Comparison of ENCODE assay signal across 35 mouse cellular contexts in genomic region chr11:95254165-95254564, GRCm38 (mm10). TPM values are rescaled to one million over a fixed set of nuclear protein-coding genes. Genes with fewer than 3 reads are reported as not detected.
DNase-seq lines count a peak whose midpoint lies in the region; ATAC-seq and TF ChIP-seq lines count a peak whose summit lies in the region.
"Had no signal": no experiment of that assay in that cellular context is flagged by ENCODE, and none has a peak within 500 bp of the region (broad histone marks: within the 10 kb centered on the region; RNA-seq: fewer than 3 reads in every experiment).

No protein-coding gene starts in this region.

- no peak overlapping the region for H3K9ac ChIP-seq in hindbrain, postnatal 0 days (replicated peaks; ENCODE audit: low read length)
- H3K9ac ChIP-seq: heart, embryonic 12.5 days; limb, embryonic 15.5 days; liver, embryonic 13.5 days; neural tube, embryonic 15.5 days had no signal

- no peak for TF ChIP-seq POLR2A in cerebellum, adult 2 months (IDR thresholded peaks at IDR 0.05; ENCODE audit: borderline replicate concordance, insufficient read depth, low read length)

- DNase-seq in cerebellum, postnatal 14 days, result peak; percentile 48 to 62
- DNase-seq in cerebellum, adult 2 months, result no peak
- DNase-seq in hindbrain, postnatal 0 days (ENCODE audit: low spot score), result peak; percentile 48
- no peak for DNase-seq in hindbrain, embryonic 10.5 days (ENCODE audit: low spot score)
- peak; percentile 26 for DNase-seq in right cerebral cortex, postnatal 14 days
- no peak for DNase-seq in right cerebral cortex, postnatal 25 days
- DNase-seq in retina, embryonic 14.5 days (ENCODE audit: low spot score), result no peak
- DNase-seq: adrenal gland, postnatal 10 days; cerebellum, adult 11 months; cerebellum, postnatal 25 days; heart, adult 18-20 months; heart, postnatal 4 days; kidney, adult 8-10 months; liver, embryonic 13.5 days; lung, adult 18-20 months; right cerebral cortex, postnatal 4 days; thymus, adult 18-20 months had no signal

- no peak overlapping the region for H3K4me2 ChIP-seq in hindbrain, postnatal 0 days (ENCODE audit: low read depth, low read length)
- H3K4me2 ChIP-seq: heart, embryonic 12.5 days; limb, embryonic 15.5 days; liver, embryonic 13.5 days; neural tube, embryonic 15.5 days had no signal

- no peak for TF ChIP-seq CTCF in cerebellum, adult 2 months (IDR thresholded peaks at IDR 0.05; ENCODE audit: borderline replicate concordance, insufficient read depth, low read depth, low read length)
- TF ChIP-seq CTCF in hindbrain, postnatal 0 days (IDR thresholded peaks at IDR 0.05; ENCODE audit: low read depth), result no peak

- H3K9me3 ChIP-seq in hindbrain, postnatal 0 days (ENCODE audit: low read length), result no peaks in the 10 kb centered on the region
- no peaks in the 10 kb centered on the region for H3K9me3 ChIP-seq in hindbrain, embryonic 10.5 days
- H3K9me3 ChIP-seq: heart, embryonic 12.5 days; limb, embryonic 10.5 days; limb, embryonic 15.5 days; liver, embryonic 13.5 days; neural tube, embryonic 15.5 days had no signal

- WGBS in cerebellum, adult 2 months, result 41% methylated on average over 8 of the region's 8 CpGs
- 51% methylated on average over 8 of the region's 8 CpGs for WGBS in hindbrain, postnatal 0 days
- WGBS in hindbrain, embryonic 10.5 days, result 85% methylated on average over 8 of the region's 8 CpGs

- no peaks in the 10 kb centered on the region for H3K4me1 ChIP-seq in cerebellum, adult 2 months (ENCODE audit: control insufficient read depth, insufficient read depth, low read length)
- no peaks in the 10 kb centered on the region for H3K4me1 ChIP-seq in hindbrain, postnatal 0 days (ENCODE audit: insufficient read depth, low read length)
- H3K4me1 ChIP-seq in hindbrain, embryonic 10.5 days (replicated peaks), result peaks cover 30% of the 10 kb centered on the region

- H3K4me3 ChIP-seq in cerebellum, adult 2 months (replicated peaks; ENCODE audit: insufficient read depth, low read depth, low read length), result no peak overlapping the region
- H3K4me3 ChIP-seq in hindbrain, postnatal 0 days (ENCODE audit: low read length), result no peak overlapping the region
- no peak overlapping the region for H3K4me3 ChIP-seq in hindbrain, embryonic 10.5 days
- H3K4me3 ChIP-seq: heart, embryonic 12.5 days; limb, embryonic 10.5 days; limb, embryonic 15.5 days; liver, embryonic 13.5 days; neural tube, embryonic 15.5 days had no signal

- no peak overlapping the region for H3K27ac ChIP-seq in cerebellum, adult 2 months (ENCODE audit: insufficient read depth, low read length)
- no peak overlapping the region for H3K27ac ChIP-seq in hindbrain, postnatal 0 days
- H3K27ac ChIP-seq in hindbrain, embryonic 10.5 days, result no peak overlapping the region
- H3K27ac ChIP-seq: kidney, postnatal 0 days; limb, embryonic 10.5 days; limb, embryonic 15.5 days; liver, embryonic 13.5 days; macrophage; neural tube, embryonic 15.5 days; stomach, postnatal 0 days had no signal

- H3K27me3 ChIP-seq in cerebellum, adult 2 months (ENCODE audit: control insufficient read depth, insufficient read depth, low read length), result no peaks in the 10 kb centered on the region
- H3K27me3 ChIP-seq in hindbrain, postnatal 0 days (ENCODE audit: insufficient read depth, low read length), result no peaks in the 10 kb centered on the region
- peaks cover 35% of the 10 kb centered on the region for H3K27me3 ChIP-seq in hindbrain, embryonic 10.5 days (ENCODE audit: insufficient read depth, poor library complexity, severe bottlenecking)
- H3K27me3 ChIP-seq: limb, embryonic 15.5 days; Patski had no signal

- no peaks in the 10 kb centered on the region for H3K36me3 ChIP-seq in hindbrain, postnatal 0 days (ENCODE audit: insufficient read depth, low read length)
- no peaks in the 10 kb centered on the region for H3K36me3 ChIP-seq in hindbrain, embryonic 10.5 days
- H3K36me3 ChIP-seq: heart, embryonic 12.5 days; limb, embryonic 10.5 days; limb, embryonic 15.5 days; liver, embryonic 13.5 days; neural tube, embryonic 15.5 days had no signal

- peak; percentile 41; the same call in 1 of the 2 replicates for ATAC-seq in hindbrain, postnatal 0 days
- ATAC-seq in hematopoietic stem cell, adult 5-6 weeks (replicated peaks in 1 of 2; ENCODE audit: insufficient read depth in 1 of 2, low FRiP score in 2 of 2, low TSS enrichment in 1 of 2, low read depth in 1 of 2, poor library complexity in 2 of 2, severe bottlenecking in 2 of 2), result peak; percentile 59 to 61
- ATAC-seq: forebrain, embryonic 16.5 days; intestine, embryonic 16.5 days; lung, postnatal 0 days; Patski had no signal

RNA-seq across cellular contexts. Expression of gene Tac4, which starts 7.2 kb away (rescaled TPM):
- polyA plus RNA-seq in cerebellum, adult 2 months (2012; rRNA removed), result 0.26 and 0.55 TPM in 2 replicates
- not detected in 2 replicates for total RNA-seq in hindbrain, postnatal 0 days (2014; rRNA removed)
- not detected in 2 replicates for polyA plus RNA-seq in hindbrain, postnatal 0 days (2015; fragmentation: Nextera tagmentation; extraction: Ambion mirVana)
- polyA plus RNA-seq in hindbrain, embryonic 10.5 days (2016; fragmentation: Nextera tagmentation; extraction: Ambion mirVana), result 0.12 TPM in 1 of 2 replicates, not detected in the other
- 0.56 TPM in 1 of 2 replicates, not detected in the other for total RNA-seq in hematopoietic stem cell, adult 5-6 weeks (2017)
- total RNA-seq: adrenal gland, postnatal 10 days; gastrocnemius, adult 8-10 months; heart, adult 18-20 months; heart, postnatal 4 days; layer of hippocampus, adult 8-10 months; layer of hippocampus, postnatal 25 days had no signal
- polyA plus RNA-seq: embryonic facial prominence, embryonic 11.5 days; heart, embryonic 12.5 days; heart, postnatal 0 days; intestine, embryonic 16.5 days; limb, embryonic 10.5 days; liver, embryonic 13.5 days; macrophage; Patski; urinary bladder, adult 2 months had no signal

RNA-seq across cellular contexts. Expression of gene Kat7, which starts 55.9 kb away (rescaled TPM):
- polyA plus RNA-seq in cerebellum, adult 2 months (2012; rRNA removed), result 68.5 and 68.9 TPM in 2 replicates
- total RNA-seq in hindbrain, postnatal 0 days (2014; rRNA removed), result 64.4 and 69.0 TPM in 2 replicates
- polyA plus RNA-seq in hindbrain, postnatal 0 days (2015; fragmentation: Nextera tagmentation; extraction: Ambion mirVana), result 59.0 and 66.6 TPM in 2 replicates
- 79.0 and 84.9 TPM in 2 replicates for polyA plus RNA-seq in hindbrain, embryonic 10.5 days (2016; fragmentation: Nextera tagmentation; extraction: Ambion mirVana)
- 81.0 and 90.4 TPM in 2 replicates for total RNA-seq in hematopoietic stem cell, adult 5-6 weeks (2017)

Comparison
In these comparisons a context has a peak if more than half of its experiments do, and no peak if none do; other contexts are left out.
1. DNase-seq: peak in cerebellum, postnatal 14 days (2 of 2), hindbrain, postnatal 0 days (single experiment) and right cerebral cortex, postnatal 14 days (single experiment); none in cerebellum, adult 2 months (0 of 2), hindbrain, embryonic 10.5 days (single experiment), right cerebral cortex, postnatal 25 days (single experiment) and retina, embryonic 14.5 days (single experiment).